Mouse (Mus musculus) urinary bladder, postnatal 10 days (tissue): Measurements from ENCODE around the gene Vps37b.

Experiments
- DNase-seq: peaks from one replicate; pipeline ENCODE4 v3.0.0; 2022; ENCODE audit warnings: low spot score

Vps37b gene

DNA sequence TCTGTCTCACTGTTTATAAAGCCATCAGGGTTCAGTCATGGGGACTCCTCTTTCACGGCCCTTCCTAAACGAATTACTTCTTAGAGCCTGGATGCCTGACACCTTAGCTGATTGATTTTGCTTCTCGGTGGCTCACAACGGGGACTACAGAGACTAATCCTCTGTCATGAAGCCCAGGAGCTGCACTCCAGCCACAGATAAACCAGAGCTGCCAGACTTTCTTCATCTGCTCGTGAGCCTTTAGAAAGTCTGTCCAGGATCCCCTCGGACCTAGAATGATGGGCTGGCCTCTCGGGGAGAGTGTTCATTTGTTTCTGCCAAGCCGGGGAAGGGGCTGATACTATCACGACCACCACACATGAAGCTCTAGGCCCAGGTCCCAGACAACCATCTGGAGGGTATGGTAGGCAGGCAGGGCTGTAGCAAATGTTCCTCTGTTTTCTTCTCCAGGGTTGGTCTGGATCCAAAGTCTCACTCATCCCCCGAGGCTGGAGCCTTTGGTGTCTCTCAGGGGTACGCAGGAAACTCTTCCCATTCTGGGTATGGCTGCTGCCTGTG lies 13.5 kb upstream of the Vps37b start:
- DNase-seq = no peak

DNA sequence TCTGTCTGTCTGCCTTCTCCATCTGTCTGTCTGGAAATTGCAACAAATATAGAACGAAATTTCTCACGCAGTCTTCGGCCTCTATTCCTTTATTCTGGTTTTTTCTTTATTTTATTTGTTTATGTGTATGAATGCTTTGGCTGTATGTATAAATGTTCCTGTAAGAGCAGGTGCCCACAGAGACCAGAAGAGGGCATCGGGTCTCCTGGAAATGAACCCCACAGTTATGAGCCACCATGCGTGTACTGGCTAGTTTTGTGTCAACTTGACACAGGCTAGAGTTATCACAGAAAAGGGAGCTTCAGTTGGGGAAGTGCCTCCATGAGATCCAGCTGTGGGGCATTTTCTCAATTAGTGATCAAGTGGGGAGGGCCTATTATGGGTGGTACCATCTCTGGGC lies 11.9 kb upstream of the Vps37b start:
- no peak for DNase-seq

DNA sequence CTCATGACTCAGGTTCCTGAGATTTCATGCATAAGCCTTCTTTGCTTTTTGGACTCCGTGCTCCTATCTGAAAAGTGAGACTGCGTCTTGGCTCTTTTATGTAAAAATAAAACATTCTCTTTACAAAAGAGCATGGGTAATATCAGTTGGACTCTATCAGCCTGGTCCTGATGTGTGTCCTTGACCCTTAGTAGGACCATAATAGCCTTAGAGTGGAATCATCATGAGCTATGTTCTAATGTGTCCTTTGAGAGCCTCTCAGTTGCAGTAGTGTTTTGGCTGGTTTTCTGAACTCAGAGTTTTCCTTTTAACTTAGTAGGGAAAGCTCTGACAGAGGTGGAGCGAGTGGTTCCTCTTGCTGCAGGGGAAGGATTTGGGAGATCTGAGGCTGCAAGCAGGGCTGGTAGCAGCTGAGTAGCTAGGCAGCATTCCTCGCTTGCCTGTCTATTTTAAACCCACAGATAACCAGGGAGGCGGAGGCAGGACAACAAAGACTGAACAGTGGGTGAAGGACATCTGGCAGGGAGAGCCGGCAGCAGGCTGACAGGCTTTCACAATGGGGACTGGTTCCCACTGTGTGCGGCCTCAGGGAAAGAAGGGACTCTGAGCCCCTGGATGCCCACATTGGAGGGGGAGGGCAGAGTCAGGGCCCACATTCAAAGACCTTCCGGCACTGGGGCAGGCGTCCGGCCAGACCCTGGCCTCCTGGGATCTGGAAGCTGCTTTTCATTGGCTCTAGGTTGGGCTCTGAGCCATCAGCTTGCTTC lies 11.3 kb upstream of the Vps37b start:
- no peak for DNase-seq

DNA sequence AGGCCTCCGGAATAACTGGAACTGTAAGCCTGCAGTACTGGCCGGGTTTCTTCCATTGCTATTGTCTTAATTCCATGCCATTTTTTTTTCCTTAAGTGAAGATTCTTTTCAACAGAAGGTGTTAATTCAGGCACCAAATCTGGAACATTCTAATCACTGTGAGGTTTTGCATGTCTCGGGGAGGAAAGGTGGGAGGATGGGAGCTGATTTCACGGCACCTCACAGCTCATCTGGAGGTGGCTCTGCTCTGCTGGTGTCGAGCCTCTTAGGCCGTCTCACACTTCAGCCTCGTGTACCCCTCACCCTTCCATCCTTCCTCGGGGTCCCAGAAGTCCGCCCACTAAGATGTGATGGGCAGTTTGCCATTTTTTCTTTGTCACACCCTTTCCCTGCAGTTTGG lies 9.0 kb upstream of the Vps37b start:
- DNase-seq = no peak

DNA sequence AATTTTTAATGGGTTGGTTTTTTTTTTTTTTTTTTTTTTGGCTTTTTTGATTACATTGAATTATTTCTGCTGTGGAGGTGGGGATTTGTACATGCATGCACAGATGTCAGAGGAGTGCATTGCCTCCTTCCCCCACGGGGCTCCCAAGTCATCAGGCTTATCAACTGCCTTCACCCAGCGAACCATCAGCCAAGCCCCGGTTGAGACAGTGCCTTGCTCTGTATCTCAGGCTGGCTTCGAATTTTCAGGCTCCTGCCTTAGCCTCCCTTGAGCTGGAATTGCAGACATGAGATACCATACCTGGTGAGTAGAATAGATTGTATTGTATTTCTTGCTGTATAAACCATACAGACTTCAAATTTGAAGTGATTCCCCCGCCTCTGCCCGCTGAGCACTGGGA lies 7.5 kb upstream of the Vps37b start:
- no peak for DNase-seq

DNA sequence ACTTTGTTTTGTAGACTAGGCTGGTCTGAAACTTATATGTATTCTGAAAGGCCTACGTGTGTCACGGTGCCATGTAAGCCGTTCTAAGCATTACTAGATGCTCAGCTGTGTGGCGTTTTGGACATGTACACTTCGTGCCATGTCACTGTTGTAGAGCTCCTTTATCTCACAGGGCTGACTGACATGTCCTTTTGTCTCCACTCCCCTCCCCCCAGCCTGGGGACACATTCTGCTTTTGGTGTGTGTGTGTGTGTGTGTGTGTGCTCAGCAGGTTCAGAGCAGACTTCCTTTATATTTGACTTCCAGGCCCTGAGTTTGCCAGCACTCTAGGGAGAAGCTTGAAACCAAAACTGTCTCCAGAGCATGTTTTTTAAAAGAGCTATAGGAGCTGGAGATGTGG lies 4.8 kb upstream of the Vps37b start:
- no peak for DNase-seq

DNA sequence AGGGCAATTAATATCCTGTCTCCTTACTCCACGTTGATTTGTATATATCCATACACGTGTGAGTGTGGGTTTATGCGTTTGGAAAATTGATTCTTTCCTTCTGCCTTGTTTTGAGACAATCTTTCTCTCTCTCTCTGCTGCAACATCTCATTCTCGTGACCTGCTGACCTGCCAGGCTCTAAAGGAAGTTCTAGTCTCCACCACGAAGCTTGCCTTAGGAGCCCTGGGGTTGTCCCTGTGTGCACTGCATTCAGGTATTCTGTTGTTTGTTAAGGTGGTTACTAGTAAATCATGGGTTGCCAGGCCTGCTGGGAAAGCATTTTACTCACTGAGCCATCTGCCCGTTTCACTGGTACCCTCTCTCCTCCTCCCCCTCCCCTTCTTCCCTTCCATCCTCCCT lies 4.3 kb upstream of the Vps37b start:
- DNase-seq = no peak

DNA sequence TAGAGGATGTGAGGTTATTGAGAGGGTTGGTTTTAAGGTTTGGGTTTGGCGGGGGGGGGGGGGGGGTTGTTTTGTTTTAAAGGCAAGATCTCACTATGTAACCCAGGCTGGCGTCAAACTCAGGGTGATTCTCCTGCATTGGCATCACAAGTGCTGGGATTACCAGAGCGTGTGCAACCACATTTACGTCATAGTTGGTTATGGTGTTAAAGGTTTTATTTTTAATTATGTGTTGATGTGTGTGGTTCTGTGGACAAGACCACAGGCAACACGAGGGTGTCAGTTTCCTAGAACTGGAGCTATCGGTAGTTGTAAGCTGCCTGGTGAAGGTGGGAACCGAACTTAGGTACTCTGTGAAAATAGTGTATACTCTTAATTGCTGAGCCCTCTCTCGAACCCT lies 3.7 kb upstream of the Vps37b start:
- DNase-seq = no peak

DNA sequence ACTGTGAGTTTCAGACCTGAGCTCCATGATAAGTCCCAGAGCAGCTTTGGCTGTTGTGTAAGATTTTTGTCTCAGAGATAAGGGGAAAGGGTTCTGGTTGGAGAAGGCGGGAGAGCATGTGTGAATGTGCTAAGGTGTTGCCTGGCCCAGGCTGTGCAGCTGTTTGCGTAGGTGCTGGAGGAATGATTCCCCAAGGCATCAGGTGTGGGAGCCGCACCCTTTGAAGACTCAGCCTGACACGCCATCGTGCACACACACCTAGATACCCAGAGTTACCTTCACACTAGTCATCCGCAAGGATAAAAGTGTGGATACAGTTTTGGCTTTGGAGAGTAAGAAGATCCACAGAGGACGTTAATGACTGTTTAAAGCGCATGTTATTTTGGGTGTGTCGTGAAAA lies 3.3 kb upstream of the Vps37b start:
- DNase-seq = no peak

DNA sequence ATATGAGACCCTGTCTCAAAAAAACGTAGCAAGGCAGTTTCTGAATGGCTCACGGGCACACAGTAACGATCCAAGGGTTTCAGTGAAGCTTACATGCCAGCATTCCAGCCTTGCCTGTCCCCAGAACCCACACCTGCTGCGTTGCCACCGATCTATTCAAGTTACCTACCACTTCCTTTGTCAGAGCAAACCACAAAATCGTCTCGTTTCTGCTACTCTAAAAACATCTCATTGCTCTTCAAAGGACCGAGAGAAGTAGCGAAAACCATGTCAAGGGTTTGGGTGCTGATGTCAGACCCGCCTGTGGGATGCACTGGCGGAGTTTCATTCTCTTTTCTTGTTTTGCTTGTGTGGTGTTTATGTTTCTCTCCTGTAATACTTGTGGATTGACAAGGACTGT lies 2.4 kb upstream of the Vps37b start:
- no peak for DNase-seq

DNA sequence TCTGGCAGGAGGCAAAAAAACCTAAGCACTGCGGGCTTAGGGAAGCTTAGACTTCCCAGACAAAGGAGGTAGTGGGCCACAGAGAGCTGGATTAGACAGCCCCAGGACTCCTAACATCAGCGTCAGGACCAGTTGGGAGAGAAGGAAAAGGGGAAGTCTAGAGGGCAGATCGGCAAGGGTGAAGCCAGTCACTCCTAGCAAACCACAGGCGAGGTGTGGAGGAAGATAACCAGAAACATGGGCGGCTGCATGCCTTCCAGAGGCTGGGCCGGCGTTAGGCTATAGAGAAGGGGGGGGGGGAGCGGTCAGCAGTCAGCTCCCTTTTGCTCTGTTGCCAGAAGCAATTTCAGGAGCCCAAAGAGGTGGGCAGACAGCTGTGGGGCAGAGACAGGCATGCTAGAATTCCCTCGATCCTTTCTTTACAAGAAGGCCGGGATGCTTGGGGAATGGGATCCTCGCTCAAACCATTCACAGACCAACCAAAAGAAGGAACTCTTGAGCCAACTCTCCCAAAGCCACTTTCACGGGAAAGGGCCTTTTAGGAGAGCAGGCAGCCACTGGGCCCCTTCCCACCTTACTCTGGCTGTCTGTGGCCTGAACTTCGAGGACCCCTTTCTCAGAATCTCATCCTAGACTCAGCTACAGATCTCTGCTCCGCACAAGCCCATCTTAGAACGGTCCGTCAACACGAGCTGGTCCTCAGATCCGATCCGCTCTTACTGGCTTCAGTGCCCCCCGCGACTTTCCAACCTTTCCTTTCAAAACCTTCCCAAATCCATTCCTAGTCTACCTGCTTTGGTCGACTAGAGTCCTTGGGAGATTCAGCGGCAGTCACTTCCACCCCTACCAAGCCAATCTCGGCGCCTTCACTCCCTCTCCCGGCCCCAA lies 758 bp downstream of the Vps37b start:
- no peak for DNase-seq

DNA sequence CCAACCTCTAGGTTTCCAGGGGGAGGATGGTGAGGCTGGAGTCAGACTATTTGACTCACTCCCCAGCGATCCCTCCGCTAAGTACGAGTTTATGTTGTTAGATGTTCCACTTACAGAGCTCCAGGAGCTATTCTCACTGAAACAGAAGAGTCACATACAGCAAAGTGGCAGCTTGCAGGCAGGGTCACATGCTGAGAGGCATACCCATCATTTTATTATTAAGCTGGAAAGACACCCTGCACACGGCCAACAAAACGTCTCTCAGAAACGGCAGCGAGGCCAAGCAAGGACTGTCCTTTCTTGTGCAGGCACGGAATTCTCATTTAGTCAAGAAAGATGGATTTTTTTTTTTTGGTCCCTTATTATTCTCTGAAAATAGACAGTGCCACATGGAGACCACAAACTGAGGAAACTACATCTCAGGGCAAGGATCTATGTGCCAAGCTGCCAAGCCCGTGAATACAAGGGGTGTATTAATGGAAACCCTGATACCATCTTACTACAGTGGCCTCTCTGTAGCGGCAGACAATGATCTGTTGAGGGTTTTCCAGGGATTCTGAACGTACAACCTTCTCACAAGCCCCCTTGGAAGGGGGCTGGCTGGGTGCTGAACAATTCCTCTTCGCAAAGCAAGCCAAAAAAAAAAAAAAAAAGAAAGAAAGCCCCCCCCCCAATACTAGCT lies 1.5 kb downstream of the Vps37b start:
- no peak for DNase-seq

DNA sequence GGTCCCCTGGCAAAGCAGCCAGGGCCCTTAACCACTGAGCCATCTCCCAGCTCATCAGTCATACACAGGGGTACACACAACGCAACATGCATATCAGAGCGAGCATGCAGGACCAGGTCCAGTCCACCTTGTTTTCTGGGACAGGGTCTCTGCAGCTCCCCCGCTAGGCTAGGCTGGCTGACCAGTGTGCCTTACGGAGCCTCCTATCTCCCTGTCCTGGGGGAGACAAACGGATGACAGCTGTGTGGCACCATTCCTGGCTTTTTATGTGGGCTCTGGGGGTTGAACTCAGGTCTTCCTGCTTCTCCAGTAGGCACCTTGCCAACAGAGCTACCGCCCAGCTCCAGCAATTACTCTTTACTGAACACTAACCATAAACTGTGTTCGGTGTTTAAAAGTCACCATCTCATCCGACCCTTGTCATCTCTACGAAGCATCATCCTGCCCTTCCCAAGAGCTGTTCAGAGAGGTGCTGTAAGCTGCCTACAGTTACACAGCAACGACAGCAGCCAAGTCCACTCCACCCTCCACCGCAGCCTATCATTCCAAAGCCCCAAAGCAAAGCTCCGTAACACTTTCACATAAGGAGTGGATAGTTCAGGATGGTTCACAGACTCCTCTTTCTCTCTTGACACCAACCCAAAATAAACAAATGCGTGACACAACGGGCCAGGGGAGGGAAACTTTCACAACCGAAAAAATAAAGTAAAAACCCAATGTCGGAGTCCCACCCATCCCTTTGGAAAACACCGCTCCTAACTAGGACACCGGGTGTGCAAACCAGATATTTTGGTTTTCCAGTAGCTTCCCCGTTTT lies 2.6 kb downstream of the Vps37b start:
- no peak for DNase-seq

DNA sequence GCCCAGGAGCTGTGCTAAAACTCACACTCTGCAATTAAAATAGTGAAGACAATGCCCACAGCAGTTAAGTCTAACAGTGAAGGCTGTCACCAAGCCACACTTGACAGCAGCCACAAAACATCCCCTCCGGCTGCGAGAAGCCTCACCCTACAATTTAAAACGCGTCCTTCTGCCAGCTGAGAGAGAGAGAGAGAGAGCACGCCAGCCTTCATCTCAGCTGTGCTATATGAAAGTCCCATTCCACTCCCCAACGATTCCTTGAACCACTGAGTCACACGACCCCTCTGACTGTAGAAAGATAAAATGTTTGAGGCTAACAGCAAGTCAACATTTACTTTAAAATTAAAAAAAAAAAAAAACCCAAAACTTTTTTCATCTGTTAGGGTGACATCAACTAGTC lies 3.4 kb downstream of the Vps37b start:
- no peak for DNase-seq

DNA sequence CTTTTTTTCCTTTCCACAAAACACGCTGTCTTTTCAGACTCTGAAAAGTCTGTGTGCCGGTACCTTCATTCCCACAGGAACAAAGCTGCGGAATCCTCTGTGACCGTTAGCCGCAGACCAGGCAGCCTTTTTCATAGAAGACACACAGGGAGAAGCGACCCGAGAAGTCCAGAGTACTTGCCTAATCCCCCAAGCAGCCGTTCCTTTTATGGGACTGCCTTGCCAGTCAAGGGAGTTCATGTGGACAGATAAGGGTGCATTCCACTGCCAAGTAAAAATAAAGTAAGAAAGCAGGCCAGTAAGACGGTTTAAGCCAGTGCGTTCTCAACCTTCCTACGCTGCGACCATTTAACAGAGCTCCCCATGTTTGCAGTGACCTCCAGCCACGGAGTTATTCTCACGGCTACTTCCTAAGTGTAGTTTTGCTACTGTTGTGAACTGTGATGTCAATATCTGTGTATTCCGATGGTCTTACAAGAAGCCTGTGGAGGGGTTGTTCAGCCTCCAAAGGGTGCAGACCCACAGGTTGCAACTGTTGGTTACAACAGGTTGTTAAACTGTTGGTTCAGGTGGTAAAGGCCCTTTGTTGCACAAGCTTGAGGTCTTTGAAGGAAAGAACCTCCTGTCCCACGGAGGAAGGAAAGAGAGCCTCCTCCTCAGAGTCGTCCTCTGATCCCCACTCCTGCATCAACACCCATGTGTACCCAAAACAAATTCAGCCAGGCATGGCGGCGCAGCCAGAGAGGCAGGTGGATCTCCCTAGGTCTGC lies 4.2 kb downstream of the Vps37b start:
- no peak for DNase-seq

DNA sequence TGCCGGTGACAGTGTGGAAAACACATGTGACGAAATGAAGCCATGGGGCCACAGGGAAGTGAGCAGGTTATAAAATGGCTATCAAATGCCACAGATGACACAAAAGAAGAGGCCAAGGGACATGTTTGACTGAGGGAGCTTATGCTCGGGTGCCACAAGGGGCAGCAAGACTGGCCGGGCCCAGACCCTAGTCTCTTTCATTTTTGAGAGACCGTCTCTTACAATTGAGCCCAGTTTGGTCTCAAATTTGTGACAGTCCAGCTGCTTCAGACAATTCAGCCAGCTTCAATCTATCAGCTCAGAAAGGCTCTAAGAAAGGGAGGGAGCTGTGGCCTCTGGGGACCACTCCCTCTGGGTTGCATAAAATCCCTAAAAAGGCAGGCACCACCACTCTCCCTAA lies 5.5 kb downstream of the Vps37b start:
- DNase-seq = no peak

DNA sequence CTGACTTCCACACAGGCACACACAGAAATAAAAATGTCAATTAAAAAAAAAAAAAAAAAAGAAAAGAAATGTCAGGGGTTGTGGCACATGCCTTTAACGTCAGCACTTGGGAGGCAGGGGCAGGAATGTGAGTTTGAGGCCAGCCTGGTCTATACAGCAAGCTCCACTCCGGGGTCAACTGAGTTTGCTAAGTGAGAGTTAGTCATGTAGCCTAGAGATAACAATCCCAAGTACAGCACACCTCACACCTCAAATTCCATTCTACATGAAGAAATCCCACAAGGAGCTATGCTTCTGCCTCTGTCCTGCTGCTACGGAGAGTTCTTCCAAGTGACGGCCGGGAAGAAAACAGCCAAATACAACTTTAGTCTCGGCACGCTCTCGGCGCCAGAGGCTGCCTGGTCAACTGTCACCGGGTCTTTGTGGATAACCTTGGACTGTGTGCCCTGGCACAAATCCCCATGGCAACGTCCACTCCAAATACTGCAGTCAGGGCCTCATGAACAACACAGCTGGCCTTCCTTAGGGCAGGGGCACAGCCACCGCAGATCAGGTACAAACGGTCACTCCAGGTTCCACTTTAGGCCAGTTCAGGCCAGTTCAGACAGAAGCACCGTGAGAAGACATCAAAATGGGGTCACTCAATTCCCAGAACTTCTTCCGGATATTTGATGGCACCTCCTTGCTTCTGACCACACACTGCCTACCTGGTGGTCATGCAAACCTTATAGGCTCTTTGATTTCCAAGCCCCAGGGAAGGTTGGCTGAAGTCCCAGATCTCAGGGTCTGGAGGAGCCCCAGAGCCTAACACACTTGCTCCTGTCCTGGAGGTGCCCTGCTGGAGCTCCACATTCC lies 6.3 kb downstream of the Vps37b start:
- DNase-seq = no peak

DNA sequence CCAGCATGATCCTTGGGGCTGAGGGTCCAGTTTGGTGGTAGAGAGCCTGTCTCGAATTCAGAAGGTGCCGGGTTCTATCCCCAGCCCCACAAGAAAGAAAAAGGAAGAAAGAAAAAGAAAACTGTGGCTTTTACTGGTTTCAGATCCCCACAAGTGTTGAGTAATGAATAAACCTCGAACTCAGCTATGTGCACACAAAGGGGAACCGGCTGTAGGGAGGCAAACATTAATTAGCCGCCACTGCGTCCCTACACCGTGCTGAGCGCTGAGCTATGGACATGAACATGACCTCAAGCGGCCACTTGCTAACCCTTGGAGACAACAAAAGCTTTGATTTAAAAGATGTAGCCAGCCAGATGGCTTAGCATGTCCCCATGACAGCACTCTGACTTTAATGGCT lies 6.9 kb downstream of the Vps37b start:
- no peak for DNase-seq

DNA sequence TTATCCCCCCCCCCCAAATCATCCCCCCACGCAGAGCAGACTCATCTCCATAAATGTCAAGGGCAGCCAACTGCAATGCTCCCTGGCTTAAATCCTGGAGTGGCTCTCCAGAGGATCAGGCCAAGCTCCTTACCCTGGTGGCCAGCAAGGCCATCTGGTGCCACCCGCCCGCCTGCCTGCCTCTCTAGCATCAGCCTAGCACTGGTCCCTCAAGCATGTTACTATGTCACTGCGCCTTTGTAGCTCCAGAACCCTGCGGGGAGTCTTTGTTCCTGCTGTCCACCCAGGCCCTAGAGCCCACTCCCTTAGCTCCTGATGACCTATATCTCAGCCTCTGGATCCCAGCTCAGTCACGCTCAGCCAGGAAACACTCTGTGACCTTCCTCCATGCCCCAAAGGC lies 7.4 kb downstream of the Vps37b start:
- no peak for DNase-seq

DNA sequence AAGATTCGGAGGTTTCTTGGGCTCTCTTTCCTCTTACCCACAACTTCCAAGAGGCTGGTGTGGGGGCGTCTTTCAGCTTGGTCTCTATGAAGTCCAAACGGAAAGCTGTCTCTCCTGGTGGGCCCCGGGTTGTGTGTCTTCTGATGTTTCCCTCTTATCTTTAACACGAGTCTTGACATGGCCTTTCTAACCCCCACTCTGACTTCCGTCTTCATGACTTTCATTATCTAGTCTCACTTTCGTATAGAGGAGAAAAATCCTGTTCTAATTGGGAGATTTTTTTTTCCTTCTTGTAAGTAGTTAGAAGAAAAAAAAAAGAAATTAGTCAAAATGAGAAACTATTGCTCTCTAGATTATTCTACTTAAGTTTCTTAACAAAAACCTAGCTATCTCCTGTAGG lies 9.7 kb downstream of the Vps37b start:
- no peak for DNase-seq
